Mouse (Mus musculus) embryonic fibroblast, embryonic 13.5 days (primary cell): ENCODE measurements around the gene Pmp22.

Experiments used
- CTCF ChIP-seq: IDR thresholded peaks from 2 replicates; pipeline ENCODE4 v1.5.1; 2011; ENCODE audit warnings: mild to moderate bottlenecking, control low read depth, low read length, moderate library complexity, borderline replicate concordance; ENCODE audit not compliant: insufficient read depth
- POLR2A ChIP-seq: IDR thresholded peaks from 2 replicates; pipeline ENCODE4 v1.6.1; 2011; ENCODE audit warnings: low read depth, mild to moderate bottlenecking, control low read depth, low read length, moderate library complexity

GRCm38 (mm10) chr11:63128784-63129183 lies at the start of gene Pmp22:
- TF ChIP-seq CTCF (no peak), POLR2A (no peak)
